Mouse (Mus musculus) heart, embryonic 16.5 days (tissue): Measurements from ENCODE around the gene Pfdn2. TPM values are rescaled to one million over a fixed set of nuclear protein-coding genes. Genes with fewer than 3 reads are reported as not detected.

Experiments used
- ATAC-seq: fragments of 200-750 bp; cut with Nextera tagmentation; replicated peaks from 2 replicates; pipeline ENCODE4 v1.8.0; 2017; ENCODE audit warnings: moderate number of reproducible peaks; ENCODE audit not compliant: insufficient read depth, low FRiP score; ENCODE audit errors: extremely low read depth
- H3K27ac ChIP-seq: fragments of 300-500 bp; sonication (generic); 2 replicates; pipeline ENCODE4 v1.5.1; 2014; ENCODE audit warnings: mild to moderate bottlenecking, low read length, control low read depth, moderate library complexity
- H3K27me3 ChIP-seq: fragments of 300-500 bp; sonication (generic); 2 replicates; pipeline ENCODE4 v1.6.1; 2014; ENCODE audit warnings: low read length, mixed read lengths; ENCODE audit not compliant: control insufficient read depth, insufficient read depth
- H3K36me3 ChIP-seq: fragments of 300-500 bp; sonication (generic); 2 replicates; pipeline ENCODE4 v1.6.1; 2014; ENCODE audit not compliant: control insufficient read depth, insufficient read depth
- H3K4me1 ChIP-seq: fragments of 300-500 bp; sonication (generic); 2 replicates; pipeline ENCODE4 v1.6.1; 2014; ENCODE audit warnings: low read length, mixed read lengths; ENCODE audit not compliant: control insufficient read depth, insufficient read depth
- H3K4me2 ChIP-seq: fragments of 300-500 bp; sonication (generic); 2 replicates; pipeline ENCODE4 v1.6.1; 2014; ENCODE audit warnings: low read depth, mild to moderate bottlenecking, control low read depth, low read length
- H3K4me3 ChIP-seq: fragments of 300-500 bp; sonication (generic); 2 replicates; pipeline ENCODE4 v1.5.1; 2014; ENCODE audit warnings: mild to moderate bottlenecking, control low read depth, low read length
- H3K9ac ChIP-seq: fragments of 300-500 bp; sonication (generic); 2 replicates; pipeline ENCODE4 v1.6.1; 2014; ENCODE audit warnings: low read length, control low read depth
- H3K9me3 ChIP-seq: fragments of 300-500 bp; sonication (generic); replicated peaks from 2 replicates; pipeline ENCODE4 v1.6.1; 2016; ENCODE audit warnings: low read length; ENCODE audit not compliant: control insufficient read depth
- WGBS: fragments of 180-500 bp; shearing (Covaris S2); extraction: QIAGEN DNeasy Blood & Tissue Kit; methylation state at CpG from one replicate; pipeline ENCODE4 v1.1.7; 2014; 5-methylcytosine and 5-hydroxymethylcytosine counted together
- polyA plus RNA-seq: library from polyadenylated mRNA; unstranded; fragments of >200 nt; fragmentation: Nextera tagmentation; extraction: Ambion mirVana; gene quantifications from 2 replicates; pipeline ENCODE4 v1.2.1, GENCODE M21; 2015

The Pfdn2 gene
- polyA plus RNA-seq, 1 experiment from 2014 or later: 84.5 TPM

GRCm38 (mm10) chr1:171361106-171362103 lies 15.9 kb downstream of the Pfdn2 start:
- peaks cover 15% of the 10 kb centered on the region for H3K36me3 ChIP-seq
- no peaks in the 10 kb centered on the region for H3K9me3 ChIP-seq

GRCm38 (mm10) chr1:171365934-171366333 lies 20.5 kb downstream of the Pfdn2 start:
- Histone ChIP-seq H3K27me3 (no peaks in the 10 kb centered on the region; the same call in 1 of the 2 replicates), H3K36me3 (no peaks in the 10 kb centered on the region), H3K27ac (no peak overlapping the region), H3K4me1 (0 out of 2 replicates have a peak, but pooled peaks cover 2% of the 10 kb centered on the region), H3K4me2 (no peak overlapping the region), H3K9ac (no peak overlapping the region), H3K4me3 (no peak overlapping the region), H3K9me3 (no peaks in the 10 kb centered on the region)
- WGBS: 63% methylated on average over 7 of the region's 7 CpGs
- ATAC-seq: no peak

More at GRCm38 (mm10) chr1:171361106-171362103, 15.9 kb downstream of the Pfdn2 start:
- Histone ChIP-seq H3K4me2 (peak overlapping the region; percentile 68), H3K4me1 (peaks cover 2% of the 10 kb centered on the region; the same call in 1 of the 2 replicates), H3K27me3 (no peaks in the 10 kb centered on the region), H3K27ac (no peak overlapping the region), H3K9ac (peak overlapping the region; percentile 61), H3K4me3 (peak overlapping the region; percentile 58)
- 34% methylated on average over 16 of the region's 16 CpGs for WGBS
- ATAC-seq: peak; percentile 67

- no peaks in the 10 kb centered on the region for H3K9me3 ChIP-seq
- 38% methylated on average over 20 of the region's 20 CpGs for WGBS
- H3K4me1 ChIP-seq: no peaks in the 10 kb centered on the region
- H3K27me3 ChIP-seq: peaks cover 2% of the 10 kb centered on the region; the same call in 1 of the 2 replicates
- ATAC-seq: no peak
- H3K36me3 ChIP-seq: no peaks in the 10 kb centered on the region
- H3K27ac ChIP-seq: no peak within 1 kb of the TSS
- H3K4me2 ChIP-seq: no peak within 1 kb of the TSS
- no peak within 1 kb of the TSS for H3K9ac ChIP-seq
- H3K4me3 ChIP-seq: no peak within 1 kb of the TSS
Measured at GRCm38 (mm10) chr1:171369845-171370556, 24.5 kb downstream of the Pfdn2 start, which contains the start of gene Nectin4. Nectin4 (plus strand) TSS chr1:171370099.

GRCm38 (mm10) chr1:171372880-171373279 lies 27.4 kb downstream of the Pfdn2 start:
- Histone ChIP-seq H3K4me1 (no peaks in the 10 kb centered on the region), H3K9ac (no peak overlapping the region), H3K9me3 (no peaks in the 10 kb centered on the region), H3K36me3 (no peaks in the 10 kb centered on the region), H3K27me3 (0 out of 2 replicates have a peak, but pooled peaks cover 2% of the 10 kb centered on the region), H3K27ac (no peak overlapping the region), H3K4me3 (no peak overlapping the region), H3K4me2 (no peak overlapping the region)
- no peak for ATAC-seq
- WGBS: 67% methylated on average over 3 of the region's 3 CpGs

- Histone ChIP-seq H3K9me3 (no peaks in the 10 kb centered on the region), H3K27ac (no peak overlapping the region), H3K27me3 (0 out of 2 replicates have a peak, but pooled peaks cover 2% of the 10 kb centered on the region), H3K4me3 (no peak overlapping the region), H3K4me2 (no peak overlapping the region), H3K36me3 (no peaks in the 10 kb centered on the region), H3K9ac (no peak overlapping the region), H3K4me1 (no peaks in the 10 kb centered on the region)
- 2% methylated on average over 4 of the region's 4 CpGs for WGBS
- ATAC-seq: no peak
Measured at GRCm38 (mm10) chr1:171373946-171374345, 28.5 kb downstream of the Pfdn2 start.

GRCm38 (mm10) chr1:171375646-171376097 lies 30.2 kb downstream of the Pfdn2 start:
- Histone ChIP-seq H3K27ac (no peak overlapping the region), H3K4me2 (no peak overlapping the region), H3K9me3 (no peaks in the 10 kb centered on the region), H3K36me3 (no peaks in the 10 kb centered on the region), H3K4me1 (peaks cover 3% of the 10 kb centered on the region; the same call in 1 of the 2 replicates), H3K9ac (no peak overlapping the region), H3K4me3 (no peak overlapping the region), H3K27me3 (peaks cover 4% of the 10 kb centered on the region; the same call in 1 of the 2 replicates)
- WGBS: 38% methylated on average over 9 of the region's 9 CpGs
- 0 out of 2 replicates have a peak, but pooled peaks have one; percentile 5 for ATAC-seq

- Histone ChIP-seq H3K4me3 (no peak overlapping the region), H3K36me3 (no peaks in the 10 kb centered on the region), H3K4me1 (peaks cover 3% of the 10 kb centered on the region; the same call in 1 of the 2 replicates), H3K27ac (no peak overlapping the region), H3K9ac (no peak overlapping the region), H3K27me3 (peaks cover 8% of the 10 kb centered on the region), H3K4me2 (no peak overlapping the region), H3K9me3 (no peaks in the 10 kb centered on the region)
- no peak for ATAC-seq
- 80% methylated on average over 6 of the region's 6 CpGs for WGBS
Measured at GRCm38 (mm10) chr1:171378298-171378697, 32.8 kb downstream of the Pfdn2 start.

- Histone ChIP-seq H3K9me3 (no peaks in the 10 kb centered on the region), H3K4me2 (peak overlapping the region; percentile 62), H3K9ac (peak overlapping the region; percentile 14), H3K4me3 (peak overlapping the region; percentile 26), H3K27ac (no peak overlapping the region), H3K36me3 (no peaks in the 10 kb centered on the region), H3K27me3 (peaks cover 8% of the 10 kb centered on the region), H3K4me1 (peaks cover 3% of the 10 kb centered on the region; the same call in 1 of the 2 replicates)
- 4% methylated on average over 31 of the region's 31 CpGs for WGBS
- peak; percentile 79 for ATAC-seq
Measured at GRCm38 (mm10) chr1:171379935-171380599, 34.6 kb downstream of the Pfdn2 start.
